Mouse (Mus musculus): Measurements from ENCODE around the gene P3h1.

P3h1 gene

DNA sequence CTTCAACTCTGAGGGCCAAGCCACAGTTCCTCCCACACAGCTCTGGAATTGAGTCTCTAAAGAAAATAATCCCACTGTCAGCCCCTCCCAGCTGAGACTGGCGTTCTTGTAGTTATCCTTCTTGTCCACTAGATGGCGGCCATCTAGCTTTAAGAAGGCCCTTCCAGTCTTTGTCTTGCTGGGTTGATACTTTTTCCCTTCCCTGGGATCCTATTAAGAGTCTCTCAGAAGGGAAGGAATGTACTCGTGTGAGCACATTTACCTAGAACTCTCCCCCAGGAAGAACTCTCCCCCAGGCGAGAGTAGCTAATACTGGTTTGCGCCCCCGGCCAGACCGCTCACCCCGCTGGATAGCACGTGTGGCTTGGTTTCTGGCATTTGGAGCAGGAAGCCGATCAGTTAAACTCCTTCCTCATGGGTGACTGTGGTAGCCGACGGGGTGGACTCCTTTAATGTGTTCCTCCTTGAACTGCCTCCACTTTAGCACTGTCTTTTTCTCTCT lies 6.5 kb downstream of the P3h1 start:
- peak; percentile 44 for DNase-seq

DNA sequence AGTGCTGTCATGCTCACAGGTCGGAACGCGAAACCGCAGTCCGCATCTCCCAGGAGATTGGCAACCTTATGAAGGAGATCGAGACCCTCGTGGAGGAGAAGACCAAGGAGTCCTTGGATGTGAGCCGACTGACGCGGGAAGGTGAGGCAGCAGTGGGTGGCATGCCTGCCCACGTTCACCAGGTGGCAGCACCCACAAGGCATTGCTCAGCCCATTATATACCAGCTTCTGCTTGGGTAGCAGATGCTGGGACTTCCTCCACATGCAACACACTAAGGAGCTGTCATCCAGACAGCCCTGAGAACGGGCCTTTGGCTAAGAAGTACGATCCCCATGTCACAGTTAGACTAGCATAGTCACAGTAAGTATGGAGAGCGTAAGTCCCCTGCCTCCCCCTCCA lies 8.9 kb downstream of the P3h1 start:
- DNase-seq = peak; percentile 56

DNA sequence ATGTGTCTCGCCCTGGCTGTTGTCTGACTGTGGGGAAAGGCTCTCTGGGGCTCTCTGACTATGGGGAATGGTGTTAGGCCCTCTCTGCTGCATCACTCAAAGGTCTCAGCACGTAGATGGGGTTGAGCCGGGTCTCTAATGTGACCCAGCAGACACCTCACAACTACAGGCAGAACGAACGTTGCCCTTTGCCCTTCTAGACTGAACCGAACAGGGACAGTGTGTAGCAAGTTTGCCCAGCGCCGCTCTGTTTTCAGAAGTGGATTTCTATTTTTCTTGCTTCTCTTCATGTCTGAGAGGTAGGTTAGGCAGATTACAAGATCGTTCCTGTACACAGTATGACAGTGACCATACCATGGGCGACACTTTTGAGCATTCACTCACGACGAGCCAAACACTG lies 9.9 kb downstream of the P3h1 start:
- DNase-seq = no peak

DNA sequence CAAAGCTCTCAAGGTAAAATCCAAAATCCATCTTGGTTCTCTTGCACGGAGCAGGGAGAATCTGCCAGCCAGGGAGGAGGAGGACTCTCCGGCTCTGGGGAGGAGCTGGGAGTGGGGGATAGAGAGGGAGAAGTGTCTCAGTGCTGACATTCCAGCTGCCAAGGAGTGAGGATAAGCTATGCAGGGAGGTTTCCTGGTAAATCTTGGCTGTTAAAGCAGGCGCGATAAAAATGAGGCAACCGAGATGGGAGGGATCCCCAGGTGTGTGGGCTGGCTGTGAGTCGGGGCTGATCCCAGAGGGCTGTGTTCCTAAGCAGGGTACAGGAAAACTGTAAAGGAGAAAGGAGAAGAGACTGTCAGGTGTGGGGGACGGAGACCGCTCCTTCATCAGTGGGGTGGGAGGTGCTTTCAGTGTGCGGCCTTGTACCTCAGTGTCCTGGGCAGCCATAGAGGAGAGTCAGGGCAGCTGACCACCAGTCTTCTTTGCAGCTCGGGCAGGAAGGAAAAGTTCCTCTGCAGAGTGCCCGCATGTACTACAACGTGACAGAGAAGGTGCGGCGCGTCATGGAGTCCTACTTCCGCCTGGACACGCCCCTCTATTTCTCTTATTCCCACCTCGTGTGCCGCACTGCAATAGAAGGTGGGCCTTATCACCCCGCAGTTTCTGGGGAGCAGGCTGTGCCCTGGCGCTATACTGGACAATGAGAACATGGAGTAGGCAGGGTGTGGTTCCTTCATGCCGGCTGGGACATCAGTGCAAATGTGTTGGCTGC lies 11.9 kb downstream of the P3h1 start:
- DNase-seq = no peak

DNA sequence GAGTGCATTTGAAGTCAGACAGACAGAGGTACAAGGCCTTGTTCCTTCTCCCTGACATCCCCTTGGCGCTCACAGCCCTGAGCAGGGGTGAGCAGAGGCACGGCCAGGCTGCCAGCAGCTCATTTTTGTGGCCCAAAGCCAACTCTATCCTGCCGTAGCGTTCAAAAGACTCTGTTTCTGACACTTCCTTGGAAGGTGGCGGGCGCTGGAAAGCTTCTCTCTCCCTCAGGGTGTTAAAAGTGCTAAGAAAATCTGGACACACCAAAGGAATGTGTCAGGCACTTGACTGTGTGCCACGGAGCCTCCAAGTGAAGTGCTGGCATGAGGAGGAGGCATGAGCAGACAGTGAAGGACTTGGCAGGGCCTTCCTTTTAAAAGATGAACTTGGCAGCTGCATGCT lies 12.8 kb downstream of the P3h1 start:
- no peak for DNase-seq

DNA sequence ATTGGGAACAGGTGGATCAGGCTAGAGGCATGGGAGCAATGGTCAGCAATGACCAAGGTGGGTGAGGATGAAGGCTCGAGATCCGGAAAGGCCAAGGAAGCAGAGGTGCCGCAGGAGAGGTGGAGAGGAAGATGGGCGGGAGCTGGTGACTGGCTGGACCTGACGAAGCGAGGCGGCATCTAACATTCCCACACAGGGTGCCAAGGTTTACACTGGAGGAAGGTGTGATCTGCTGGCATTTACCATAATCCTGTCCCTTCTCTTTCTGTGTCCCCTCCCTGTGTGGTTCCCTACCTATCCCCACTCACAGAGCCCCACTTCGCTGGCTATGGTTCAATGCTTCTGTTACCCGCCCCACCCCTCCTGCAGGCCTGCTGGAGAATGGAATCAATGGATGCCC lies 13.2 kb downstream of the P3h1 start:
- DNase-seq = no peak

DNA sequence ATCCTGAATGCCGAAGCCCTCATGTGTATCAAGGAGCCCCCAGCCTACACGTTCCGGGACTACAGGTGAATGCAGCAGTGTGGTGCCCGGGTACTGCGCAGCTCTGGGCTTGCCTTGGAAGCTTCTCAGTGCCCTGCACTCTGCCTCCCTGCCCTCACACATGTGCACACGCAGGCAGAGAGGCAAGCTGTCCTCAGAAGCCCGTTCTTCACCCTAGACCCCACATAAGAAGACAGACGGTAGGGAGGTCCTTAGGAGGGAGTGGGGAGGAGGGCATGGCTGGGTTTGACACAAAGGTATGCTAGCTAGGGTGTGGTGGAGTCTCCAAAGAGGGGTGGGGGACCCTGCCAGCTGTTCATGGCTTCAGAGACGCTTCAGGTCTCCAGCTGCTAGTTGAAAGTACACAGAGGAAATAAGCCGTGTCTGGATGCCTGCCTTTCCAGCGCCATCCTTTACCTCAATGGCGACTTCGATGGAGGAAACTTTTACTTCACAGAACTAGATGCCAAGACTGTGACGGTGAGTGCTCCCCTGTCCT lies 14.0 kb downstream of the P3h1 start:
- peak; percentile 49 for DNase-seq

DNA sequence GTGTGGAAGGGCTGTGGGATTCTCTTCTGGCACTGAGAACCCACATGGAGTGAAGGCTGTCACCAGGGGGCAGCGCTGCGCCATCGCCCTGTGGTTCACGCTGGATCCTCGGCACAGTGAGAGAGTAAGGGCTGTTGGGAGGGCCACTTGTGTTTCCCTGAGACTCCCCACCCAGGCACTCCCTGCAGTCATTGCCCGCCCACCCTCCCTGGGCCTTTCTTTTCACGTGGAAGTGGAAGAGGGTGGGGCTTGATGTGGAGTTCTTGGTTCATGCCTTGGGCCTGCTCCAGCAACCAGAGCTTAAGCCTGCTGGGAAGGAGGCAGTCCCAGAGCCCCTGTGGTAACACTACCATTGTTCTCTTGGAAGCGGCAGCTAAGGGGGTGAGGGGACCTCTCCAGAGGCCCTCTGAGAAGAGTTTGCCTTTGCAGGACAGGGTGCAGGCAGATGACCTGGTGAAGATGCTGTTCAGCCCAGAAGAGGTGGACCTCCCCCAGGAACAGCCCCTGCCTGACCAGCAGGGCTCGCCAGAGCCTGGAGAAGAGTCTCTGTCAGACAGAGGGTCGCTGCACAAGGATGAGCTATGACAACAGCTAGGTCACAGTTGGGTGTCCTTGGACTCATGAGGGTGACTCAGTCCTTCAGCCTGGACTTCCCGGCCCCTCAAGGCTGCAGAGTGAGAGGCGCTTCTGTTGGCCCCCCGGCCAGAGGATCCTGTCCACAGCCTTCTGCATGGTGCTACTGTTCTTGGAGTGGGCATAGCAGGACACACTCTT lies 14.9 kb downstream of the P3h1 start:
- peak; percentile 85 for DNase-seq

DNA sequence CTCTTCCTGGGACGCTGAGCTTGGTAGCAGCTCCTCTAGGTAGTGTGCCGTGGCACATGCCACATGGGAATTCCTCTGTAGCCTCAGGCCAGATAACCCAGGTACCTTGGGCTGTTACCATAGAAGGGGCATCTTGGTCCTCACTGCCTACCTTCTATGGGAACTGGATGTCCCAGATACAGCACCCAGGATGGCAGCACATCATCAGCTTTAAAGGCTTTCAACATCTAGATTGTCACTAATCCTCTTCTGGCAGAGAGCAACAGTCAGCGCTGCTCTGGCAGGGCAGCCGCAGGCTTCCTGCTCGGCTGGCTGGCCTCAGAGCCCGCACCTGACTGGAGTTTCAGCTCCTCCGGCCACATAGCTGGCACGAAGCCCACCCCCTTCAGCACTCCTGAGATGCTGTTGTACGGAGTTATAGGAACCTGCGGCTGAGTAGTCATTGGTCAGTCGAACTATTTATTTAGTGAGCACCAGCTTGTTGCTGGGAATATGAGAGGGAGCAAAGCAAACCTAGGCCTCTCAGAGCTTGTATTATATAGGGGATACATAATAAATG lies 15.8 kb downstream of the P3h1 start:
- DNase-seq = no peak

DNA sequence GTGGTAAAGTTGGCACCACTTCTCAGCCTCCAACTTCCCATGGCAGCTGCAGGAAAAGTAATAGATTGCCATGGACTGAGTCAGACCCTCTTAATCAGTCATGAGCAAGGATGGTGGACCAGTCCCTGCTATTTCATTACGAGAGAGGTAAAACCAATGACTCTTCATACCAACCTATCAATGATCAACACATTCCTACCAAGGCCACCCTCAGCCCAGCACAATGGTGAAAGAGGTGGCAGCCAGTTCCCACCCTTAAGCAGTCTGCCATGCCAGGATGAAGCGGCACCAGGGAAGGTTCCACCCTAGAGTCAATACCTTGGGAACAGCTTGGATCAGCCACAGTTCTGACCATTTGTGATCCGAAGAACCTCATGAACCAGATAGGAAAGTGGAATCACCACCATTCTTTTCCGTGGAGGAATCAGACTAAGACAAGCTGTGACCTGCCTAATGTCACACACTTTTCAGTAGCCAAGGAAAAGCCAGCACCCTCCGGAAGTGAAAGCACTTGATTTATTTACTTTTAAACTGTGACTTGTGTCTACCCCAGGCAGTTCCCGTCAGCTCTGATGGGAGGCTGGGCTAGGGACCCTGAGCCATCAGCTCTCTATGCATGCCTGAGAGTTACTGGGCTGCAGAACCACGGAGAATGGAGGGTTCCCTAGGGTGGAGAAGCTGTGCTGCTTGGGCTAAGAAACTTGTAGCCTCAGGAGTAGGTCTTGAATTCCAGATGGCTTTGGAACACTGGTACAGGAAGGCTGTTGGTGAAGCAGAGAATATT lies 19.5 kb downstream of the P3h1 start:
- DNase-seq = no peak

DNA sequence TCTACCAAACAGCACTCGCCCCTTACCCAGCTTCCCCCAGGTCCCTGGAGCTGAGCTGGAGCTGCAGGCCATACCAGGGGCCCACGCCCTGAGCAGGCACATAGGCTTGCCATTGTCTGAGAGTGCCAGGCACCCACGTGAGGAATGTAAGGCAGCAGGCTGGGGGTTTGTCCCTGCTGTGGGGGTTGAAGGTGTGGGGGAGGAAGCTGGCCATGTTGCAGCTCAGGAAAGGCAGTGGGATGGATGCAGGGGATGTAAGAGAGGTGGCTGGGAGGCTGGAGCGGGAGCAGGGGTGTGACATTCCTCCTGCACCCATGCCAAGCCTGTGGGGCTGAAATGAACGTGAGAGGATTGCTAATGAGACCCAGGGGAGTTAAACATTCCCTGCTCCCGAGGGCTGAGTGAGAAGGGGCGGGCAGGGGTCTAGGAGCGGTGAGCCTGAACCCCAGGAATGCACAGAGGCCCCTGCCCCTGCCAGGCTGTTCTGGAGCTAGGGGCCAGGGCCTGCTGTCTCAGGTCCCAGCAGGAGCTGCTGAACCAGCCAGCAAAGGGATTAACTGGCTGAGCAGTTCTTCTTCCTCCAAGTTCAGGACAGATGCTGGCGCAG lies 21.4 kb downstream of the P3h1 start:
- DNase-seq = no peak

DNA sequence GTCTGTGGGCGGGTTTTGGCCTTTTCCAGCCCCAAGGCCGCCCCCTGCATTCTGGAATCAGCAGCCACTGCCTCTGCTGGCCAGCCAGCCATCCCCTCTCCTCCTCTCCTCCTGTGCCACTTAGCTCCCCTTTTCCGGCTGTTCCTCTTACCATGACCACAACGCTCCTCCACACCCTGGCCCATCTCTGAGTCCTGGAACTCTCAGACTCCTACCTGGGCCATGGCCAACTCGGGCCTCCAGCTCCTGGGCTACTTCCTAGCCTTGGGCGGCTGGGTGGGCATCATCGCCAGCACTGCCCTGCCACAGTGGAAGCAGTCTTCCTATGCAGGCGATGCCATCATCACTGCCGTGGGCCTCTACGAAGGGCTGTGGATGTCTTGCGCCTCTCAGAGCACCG lies 22.6 kb downstream of the P3h1 start, which contains the start of gene Cldn19:
Gene Cldn19 (plus strand): TSS at position 64 of the 400 bp plus-strand sequence.
- no peak for DNase-seq

DNA sequence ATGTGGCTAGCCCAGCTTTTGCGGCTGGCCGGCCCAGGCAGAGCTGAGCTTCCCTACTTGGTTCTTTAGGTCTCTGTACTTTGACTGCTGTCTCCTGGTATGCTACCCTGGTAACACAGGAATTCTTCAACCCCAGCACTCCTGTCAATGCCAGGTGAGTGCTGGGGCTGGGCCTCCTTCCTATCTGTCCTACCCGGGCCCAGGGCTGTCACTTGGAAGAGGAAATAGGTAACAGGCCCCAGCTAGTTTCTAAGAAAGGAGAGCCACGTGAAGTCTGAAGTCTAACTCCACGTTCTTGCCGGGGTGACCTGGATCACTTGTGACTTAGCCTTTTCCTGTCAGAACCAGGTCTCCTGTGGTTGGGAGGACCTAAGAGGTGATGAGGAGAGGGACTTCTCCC lies 24.4 kb downstream of the P3h1 start:
- DNase-seq = no peak

DNA sequence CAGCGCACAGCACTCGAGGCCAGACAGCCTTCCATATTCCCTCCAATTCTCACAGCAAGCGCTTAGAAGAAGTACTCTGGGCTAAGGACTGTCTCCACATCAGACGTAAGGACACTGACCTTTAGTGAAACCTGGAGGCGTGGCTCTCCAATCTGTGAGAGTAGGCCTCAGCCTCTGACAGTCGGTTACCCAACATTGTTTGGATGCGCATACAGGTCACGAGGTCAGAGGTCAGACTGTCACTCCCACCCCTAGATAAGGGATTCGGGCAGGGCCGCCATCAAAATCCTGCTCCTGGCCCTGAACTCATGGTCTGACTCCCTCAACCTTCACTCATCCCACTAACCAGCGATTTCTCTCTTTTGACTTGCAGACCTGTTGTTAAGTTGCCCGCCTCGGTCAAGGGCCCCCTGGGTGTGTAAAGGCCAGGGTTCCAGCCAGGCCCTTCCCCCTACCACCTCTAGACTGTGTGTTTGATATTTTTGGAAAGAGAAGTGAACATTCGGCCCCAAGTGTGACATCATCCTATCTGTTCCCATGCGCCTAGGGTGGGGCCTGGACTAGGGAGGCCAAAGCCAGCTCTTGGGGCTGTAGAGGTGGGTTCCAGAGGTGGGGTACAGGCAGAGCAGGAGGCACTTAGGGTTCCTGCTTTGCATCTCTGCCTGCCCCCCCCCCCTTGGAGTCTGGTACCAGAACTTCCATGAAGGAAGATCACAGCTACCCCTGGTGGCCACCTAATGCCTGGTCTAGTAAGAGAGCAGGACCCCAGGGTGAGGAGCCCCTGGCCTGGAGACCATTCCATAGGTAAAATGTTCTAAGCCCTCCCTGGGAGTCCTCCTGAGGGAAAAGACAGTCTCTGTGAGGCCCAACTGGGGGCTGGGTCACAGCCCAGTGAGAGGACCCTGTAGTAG lies 26.9 kb downstream of the P3h1 start:
- DNase-seq = no peak

DNA sequence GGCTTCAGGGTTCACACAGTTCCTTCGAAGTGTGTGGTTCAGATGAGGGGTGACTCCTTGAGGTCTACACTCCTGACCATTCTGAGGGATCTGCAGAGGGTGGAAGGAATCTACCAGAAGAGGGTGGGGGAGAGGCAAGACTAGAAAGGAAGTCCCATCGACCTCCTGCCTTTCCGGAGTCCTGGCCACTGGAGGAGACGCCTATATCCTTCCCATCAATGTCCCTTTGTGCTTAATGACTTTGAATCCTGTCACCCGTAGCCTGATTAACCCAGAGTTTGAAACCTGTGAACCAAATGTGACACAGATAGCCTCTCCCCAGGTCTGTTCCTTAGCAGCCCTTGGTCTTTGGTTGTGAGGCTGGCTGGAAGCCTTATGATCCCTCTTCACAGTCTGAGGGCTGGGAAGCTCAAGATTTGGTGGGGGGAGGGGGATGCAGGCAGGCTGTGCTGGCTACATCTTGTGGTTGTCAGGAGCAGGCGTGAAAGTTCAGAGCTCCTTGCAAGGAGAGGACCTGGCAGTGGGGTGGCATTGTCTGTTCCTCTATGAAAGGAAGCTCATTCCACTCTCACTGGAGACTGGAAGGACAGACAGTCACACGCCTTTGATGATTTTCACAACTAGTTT lies 28.5 kb downstream of the P3h1 start:
- no peak for DNase-seq

DNA sequence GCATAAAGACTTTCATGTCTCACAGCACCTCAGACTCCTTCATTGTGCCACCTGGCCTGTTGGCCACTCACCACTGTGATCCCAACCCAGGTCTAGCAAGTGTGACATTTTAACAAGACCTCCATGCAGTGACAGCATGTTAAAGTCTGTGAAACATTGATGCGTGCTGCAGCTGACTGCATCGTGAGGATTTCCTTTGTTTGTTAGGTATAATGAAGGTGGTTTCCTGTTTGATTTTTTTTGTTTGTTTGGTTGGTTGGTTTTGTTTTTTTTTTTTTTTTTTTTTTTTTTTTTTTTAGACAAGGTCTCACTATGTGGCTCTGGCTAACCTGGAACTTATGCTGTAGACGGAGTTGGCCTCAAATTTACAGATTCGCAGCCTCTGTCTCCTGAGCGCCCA lies 29.8 kb downstream of the P3h1 start:
- no peak for DNase-seq

DNA sequence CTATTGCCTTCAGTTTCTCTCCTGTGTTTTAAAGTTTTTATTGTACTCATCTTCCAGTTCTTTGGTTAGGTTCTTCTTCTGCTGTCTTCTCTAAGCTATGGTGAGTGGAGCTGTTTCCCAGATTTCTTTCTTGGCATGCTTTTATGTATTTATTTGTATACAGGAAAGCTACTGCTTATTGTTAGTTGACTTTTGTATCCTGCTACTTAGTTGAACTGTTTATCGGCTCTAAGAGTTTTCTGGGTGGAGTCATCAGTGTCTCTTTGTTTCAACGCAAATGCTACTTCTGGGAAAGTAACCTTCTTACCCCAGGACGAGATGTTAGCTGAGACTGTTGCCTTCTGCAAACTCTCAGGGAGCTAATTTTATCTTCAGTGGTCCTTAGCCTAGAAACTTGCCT lies 30.7 kb downstream of the P3h1 start:
- no peak for DNase-seq

DNA sequence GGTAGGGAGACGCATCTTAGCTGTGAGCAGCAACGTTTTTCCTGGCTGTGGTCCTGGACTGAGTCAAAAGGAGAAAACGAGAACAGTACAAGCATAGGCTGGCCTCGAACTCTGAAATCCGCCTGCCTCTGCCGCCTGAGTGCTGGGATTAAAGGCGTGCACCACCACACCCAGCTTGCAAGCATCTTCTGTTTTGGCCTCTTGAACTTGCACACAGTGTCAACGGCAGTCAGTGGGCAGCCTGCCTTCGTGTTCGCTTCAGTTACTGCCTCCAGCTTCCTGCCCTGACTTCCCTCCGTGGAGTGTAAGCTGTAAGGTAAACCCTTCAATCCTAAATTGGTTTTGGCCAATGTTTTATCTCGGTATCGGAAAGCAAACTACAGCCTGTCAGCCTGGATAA lies 33.9 kb downstream of the P3h1 start:
- DNase-seq = no peak

DNA sequence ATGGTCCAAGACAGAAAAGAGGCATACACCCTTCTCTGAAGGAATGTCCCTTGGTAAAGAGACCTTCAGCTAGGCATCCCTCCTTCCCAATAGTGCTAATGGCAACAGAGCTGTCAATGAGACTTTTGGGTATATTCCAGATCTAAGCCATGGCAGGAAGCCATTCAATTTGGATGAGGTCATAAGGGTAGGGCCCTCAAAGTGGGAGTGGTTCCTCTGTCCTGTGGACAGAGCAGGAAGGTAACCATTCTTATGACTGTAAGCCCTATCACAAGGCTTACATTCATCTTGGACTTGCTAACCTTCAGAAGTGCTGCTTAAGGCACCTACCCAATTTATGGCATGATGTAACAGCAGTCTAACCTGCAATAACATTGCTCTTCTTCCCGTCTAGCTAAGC lies 41.9 kb downstream of the P3h1 start:
- no peak for DNase-seq

DNA sequence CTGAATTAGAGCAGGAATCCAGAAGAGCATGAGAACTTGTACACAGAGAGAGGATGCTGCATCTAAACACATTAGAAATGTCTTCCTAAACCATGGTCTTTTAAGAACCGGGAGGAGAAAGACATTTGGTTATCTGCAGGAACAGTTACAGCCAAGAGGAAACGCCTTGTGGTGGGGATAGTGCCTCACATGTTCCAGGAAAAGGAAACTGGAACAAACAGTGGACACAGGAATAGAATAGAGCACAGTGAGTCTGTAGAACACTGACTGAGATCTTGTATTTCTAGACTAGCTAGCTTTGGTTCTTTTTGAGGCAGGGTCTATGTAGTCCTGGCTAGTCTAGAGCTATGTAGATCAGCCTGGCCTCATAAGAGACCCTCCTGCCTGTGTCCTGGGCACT lies 42.5 kb downstream of the P3h1 start:
- DNase-seq = no peak

DNA sequence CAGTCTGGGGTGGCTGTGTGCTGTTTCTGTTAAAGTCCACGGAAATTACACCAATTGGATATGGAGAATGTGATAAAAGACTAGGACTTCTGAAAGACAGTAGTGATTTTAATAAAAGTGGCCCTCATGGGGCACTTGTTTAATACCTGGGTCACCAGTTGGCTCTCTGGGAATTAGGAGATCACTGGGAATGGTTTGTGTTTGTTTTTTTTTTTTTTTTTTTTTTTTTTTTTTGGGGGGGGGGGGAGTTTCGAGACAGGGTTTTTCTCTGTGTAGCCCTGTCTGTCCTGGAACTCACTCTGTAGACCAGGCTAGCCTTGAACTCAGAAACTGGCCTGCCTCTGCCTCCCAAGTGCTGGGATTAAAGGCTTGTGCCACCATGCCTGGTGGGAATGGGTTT lies 43.0 kb downstream of the P3h1 start:
- DNase-seq = no peak
